Mouse (Mus musculus): ENCODE results near the gene Nek3. TPM values are rescaled to one million over a fixed set of nuclear protein-coding genes. Genes with fewer than 3 reads are reported as not detected.
"Not testable (repeated sequence)": the region's sequence is repeated elsewhere in the genome, so short reads cannot be mapped to it uniquely, and the experiment has no call there.

The Nek3 gene
- polyA plus RNA-seq, 1 experiment from 2014 or later: 5.0 TPM

DNA sequence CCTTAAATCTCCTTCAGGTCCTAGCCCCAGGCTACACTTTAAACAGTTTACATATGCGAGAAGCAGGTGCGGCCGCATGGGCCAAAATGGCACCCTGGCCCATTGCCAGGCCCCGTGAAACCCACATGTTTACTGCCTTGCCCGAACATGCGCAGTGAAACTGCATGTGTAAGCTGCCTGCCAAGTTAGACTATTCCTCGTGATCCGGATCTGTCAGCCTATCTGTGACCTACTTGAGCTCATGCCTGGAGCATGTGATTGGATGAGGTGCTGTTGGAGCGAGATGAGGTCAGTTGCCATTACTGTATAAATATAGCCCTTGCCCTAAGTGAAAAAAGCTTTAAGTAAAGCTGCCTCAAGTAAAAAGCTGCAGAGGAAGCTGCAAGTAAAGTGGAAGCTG, 29.8 kb downstream of the Nek3 start:
- not testable (repeated sequence) for H3K4me2 ChIP-seq (replicated peaks); H3K4me3 ChIP-seq (replicated peaks); H3K27me3 ChIP-seq (replicated peaks); ATAC-seq; H3K9me3 ChIP-seq; H3K36me3 ChIP-seq; H3K4me1 ChIP-seq (replicated peaks); H3K9ac ChIP-seq; H3K27ac ChIP-seq
- 82% methylated on average over 9 of the region's 9 CpGs for WGBS

DNA sequence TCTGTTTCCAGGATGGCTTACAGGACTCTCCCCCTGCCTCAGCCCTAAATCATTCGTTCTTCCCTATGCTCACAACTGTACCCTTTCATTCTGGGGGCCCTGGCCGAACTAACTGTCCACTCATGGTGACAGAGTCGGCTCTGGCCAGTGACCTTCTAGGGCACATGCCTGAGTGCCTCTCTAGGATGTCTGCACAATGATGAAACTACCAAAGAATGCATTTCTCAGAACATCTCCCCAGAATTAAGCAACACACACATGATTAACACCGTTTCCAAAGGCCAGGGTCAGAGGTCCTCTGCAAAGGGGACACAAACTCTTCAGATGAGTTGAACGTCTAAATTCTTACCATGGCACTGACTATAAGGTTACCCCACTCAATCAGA, 31.5 kb downstream of the Nek3 start:
- WGBS: 78% methylated on average over 5 of the region's 5 CpGs
- H3K4me2 ChIP-seq (replicated peaks): no peak overlapping the region

DNA sequence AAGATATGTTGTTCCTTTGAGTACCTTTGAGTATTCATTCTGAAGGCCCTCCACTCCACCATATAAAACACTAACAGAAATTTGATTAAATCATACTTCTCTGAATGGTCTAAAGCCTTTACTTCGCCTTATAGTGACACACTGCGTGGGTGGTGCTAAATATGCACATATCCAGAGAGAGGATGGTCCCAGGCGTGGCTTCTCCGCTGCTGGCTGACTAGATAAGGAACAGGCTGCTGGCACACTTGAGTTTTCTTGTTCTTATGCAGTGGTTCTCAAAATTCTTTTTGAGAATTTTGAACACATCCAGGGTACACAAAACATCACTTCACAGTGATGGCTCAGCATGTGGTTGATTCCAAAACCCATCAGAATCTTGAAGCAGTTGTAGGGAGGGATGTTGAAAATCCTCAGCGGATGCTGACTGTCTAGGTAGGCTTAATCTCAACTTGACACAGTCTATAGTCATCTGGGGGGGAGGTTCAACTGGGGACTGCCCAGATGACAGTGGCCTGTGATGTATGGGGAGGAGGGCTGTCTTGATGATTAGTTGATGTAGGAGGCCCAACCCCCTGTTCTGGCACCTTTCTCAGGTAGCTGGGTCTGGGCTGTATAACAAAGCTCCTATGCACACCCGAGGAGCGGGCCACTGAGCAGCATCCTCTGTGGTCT, 32.0 kb downstream of the Nek3 start:
- Histone ChIP-seq H3K27me3 (replicated peaks) (no peaks in the 10 kb centered on the region), H3K4me1 (replicated peaks) (no peaks in the 10 kb centered on the region; the same call in 1 of the 2 replicates), H3K4me2 (replicated peaks) (no peak overlapping the region), H3K36me3 (no peaks in the 10 kb centered on the region), H3K9ac (no peak overlapping the region), H3K27ac (no peak overlapping the region), H3K4me3 (replicated peaks) (no peak overlapping the region), H3K9me3 (no peaks in the 10 kb centered on the region)
- peak; percentile 58; the same call in 1 of the 2 replicates for ATAC-seq
- WGBS: 92% methylated on average over 7 of the region's 7 CpGs

More for the DNA sequence above, 31.5 kb downstream of the Nek3 start:
- Histone ChIP-seq H3K4me3 (replicated peaks) (no peak overlapping the region), H3K27me3 (replicated peaks) (no peaks in the 10 kb centered on the region), H3K27ac (no peak overlapping the region), H3K9me3 (no peaks in the 10 kb centered on the region), H3K9ac (no peak overlapping the region), H3K36me3 (no peaks in the 10 kb centered on the region), H3K4me1 (replicated peaks) (no peaks in the 10 kb centered on the region; the same call in 1 of the 2 replicates)
- ATAC-seq: no peak

DNA sequence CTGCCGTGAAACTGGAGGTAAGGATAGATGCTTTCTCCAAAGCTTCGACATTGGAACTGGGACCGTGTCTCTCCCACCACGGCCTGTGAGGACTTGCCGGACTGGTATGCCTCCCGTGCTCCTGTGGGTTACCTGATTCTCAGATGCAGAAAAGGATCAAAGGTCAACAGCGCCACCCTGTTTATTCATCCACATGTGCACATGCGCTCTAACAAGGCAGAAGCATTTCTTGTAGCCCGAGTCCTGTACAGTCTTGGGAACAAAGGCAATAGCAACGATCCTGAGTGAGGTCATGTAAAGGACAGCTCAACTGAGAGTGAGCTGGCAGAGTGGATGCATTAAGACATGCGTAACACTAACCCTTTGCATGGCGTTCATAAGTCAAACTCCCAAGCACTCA, 34.2 kb downstream of the Nek3 start:
- ATAC-seq: peak; percentile 87
- Histone ChIP-seq H3K27me3 (replicated peaks) (no peaks in the 10 kb centered on the region), H3K4me3 (replicated peaks) (no peak overlapping the region), H3K4me1 (replicated peaks) (no peaks in the 10 kb centered on the region; the same call in 1 of the 2 replicates), H3K27ac (0 out of 2 replicates have a peak overlapping the region, but pooled peaks have one; percentile 6), H3K36me3 (no peaks in the 10 kb centered on the region), H3K9ac (no peak overlapping the region), H3K4me2 (replicated peaks) (no peak overlapping the region), H3K9me3 (no peaks in the 10 kb centered on the region)
- 66% methylated on average over 12 of the region's 12 CpGs for WGBS

DNA sequence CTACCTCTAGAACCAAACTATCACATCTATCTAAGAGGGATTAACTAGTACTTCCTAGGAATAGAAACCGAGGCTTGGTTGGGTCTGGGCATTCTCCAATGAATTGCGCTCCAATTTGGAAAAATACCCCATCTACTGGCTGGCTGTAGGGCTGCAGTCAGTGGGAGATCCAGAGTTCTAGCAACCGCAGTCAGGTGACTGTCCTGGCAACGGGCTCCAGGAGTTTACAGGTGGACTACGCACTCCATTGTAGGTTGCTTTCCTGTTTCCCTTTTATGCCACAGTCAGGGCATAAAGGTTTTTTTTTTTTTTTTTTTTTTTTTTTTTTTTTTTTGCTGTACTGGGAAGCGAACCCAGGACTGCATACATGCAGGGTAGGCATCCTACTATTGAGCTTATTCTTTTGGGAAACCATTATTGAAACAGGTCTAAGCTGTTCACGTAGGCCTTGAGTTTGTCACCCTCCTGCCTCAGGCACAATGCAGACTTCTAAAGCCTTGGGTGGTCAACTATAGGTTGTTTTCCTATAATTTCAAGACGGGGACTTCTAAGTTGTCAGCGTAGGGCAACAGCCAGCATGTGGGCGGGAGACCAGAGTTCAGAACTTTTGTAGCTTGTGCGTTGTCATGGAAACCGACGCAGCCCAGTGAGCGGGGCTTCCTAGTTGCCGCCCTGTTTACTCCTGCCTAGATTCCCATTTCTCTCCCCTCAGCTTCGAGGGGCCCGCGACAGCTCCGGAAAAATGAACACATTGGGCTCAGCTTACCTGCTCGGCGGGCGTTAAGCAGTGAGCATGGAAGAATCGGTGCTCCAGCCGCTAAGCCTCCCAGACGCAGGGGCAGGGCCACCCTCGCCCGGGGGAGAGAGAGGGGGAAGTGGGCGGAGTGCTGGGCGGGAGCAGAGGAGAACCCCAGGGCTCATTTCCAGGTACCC, 41.7 kb downstream of the Nek3 start, which contains the start of gene Nek5:
TSS of gene Nek5 (minus strand) at position 834 of the 933 bp plus-strand sequence.
- no peak within 1 kb of the TSS for H3K27ac ChIP-seq
- ATAC-seq: peak; percentile 86

DNA sequence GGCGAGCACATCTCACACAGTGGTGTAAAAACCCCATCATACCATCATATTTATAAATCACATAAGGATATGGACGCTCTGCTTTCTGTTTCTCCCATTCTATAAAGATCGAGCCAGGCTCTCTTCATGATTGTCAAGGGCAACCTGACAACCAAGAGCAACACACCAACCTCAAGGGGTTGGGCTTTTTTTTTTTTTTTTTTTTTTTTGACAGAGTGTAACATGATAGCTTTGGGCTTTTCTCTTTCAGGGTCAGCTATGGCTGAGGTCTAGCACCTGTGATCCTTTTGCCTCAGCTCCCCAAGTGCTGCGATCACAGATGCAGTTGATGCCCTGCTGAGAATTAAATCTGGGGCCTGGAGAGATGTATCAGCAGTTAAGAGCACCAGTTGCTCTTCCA, 59.2 kb downstream of the Nek3 start:
- Histone ChIP-seq H3K4me1 (replicated peaks) (no peaks in the 10 kb centered on the region), H3K36me3 (no peaks in the 10 kb centered on the region), H3K9me3 (no peaks in the 10 kb centered on the region), H3K27me3 (replicated peaks) (no peaks in the 10 kb centered on the region), H3K9ac (no peak overlapping the region), H3K27ac (no peak overlapping the region), H3K4me2 (replicated peaks) (no peak overlapping the region), H3K4me3 (replicated peaks) (no peak overlapping the region)
- no peak for ATAC-seq
- WGBS: 75% methylated on average over 4 of the region's 4 CpGs

More for the DNA sequence above, 41.7 kb downstream of the Nek3 start, which contains the start of gene Nek5:
- Histone ChIP-seq H3K4me1 (replicated peaks) (no peaks in the 10 kb centered on the region), H3K27me3 (replicated peaks) (no peaks in the 10 kb centered on the region), H3K4me3 (replicated peaks) (peak within 1 kb of the TSS; percentile 52), H3K36me3 (no peaks in the 10 kb centered on the region), H3K9me3 (no peaks in the 10 kb centered on the region), H3K4me2 (replicated peaks) (peak within 1 kb of the TSS; percentile 96), H3K9ac (peak within 1 kb of the TSS; percentile 34; the same call in 1 of the 2 replicates)
- 2% methylated on average over 29 of the region's 29 CpGs for WGBS

DNA sequence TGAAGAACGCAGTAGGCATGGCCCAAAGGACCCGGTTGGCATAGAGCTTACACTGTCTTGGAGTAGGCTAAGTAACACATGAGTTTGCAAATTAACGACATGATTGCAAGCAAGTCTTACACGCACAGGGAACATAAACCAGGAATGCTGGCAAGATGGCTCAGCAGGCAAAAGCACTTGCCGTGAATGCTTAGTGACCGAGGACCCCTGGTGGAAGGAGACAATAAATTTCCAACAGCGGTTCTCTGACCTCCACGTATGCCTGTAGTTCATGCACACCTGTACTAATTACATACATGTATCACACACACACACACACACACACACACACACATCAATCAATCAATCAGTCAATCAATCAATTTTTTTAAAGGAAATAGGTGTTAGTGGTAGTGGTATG, 74.7 kb downstream of the Nek3 start:
- no peak overlapping the region for H3K4me3 ChIP-seq (replicated peaks)
- H3K9ac ChIP-seq: no peak overlapping the region
- H3K27ac ChIP-seq: no peak overlapping the region
- 43% methylated on average over 8 of the region's 8 CpGs for WGBS
- no peaks in the 10 kb centered on the region for H3K27me3 ChIP-seq (replicated peaks)
- no peaks in the 10 kb centered on the region for H3K9me3 ChIP-seq
- no peaks in the 10 kb centered on the region for H3K4me1 ChIP-seq (replicated peaks)
- no peak for ATAC-seq
- no peaks in the 10 kb centered on the region for H3K36me3 ChIP-seq
- no peak overlapping the region for H3K4me2 ChIP-seq (replicated peaks)

DNA sequence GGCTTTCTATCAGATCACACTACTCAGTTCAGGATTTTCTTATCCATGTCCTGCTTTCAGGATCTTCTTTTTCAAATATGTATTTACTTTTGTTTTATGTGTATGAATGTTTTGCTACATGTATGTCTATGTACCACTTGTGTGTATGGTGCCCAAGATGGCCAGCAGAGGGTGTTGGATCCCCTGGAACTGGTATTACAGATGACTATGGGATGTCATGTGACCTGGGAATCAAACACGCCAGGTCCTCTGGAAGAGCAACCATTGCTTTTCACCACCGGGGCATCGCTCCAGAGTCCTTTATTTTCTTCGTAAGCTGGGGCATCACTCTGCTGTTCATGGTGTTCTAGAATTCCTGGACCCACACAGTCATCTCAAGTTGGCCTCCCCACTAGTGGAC, 77.0 kb downstream of the Nek3 start:
- no peak for ATAC-seq
- no peak overlapping the region for H3K4me2 ChIP-seq (replicated peaks)
- no peaks in the 10 kb centered on the region for H3K27me3 ChIP-seq (replicated peaks)
- 91% methylated on average over 4 of the region's 4 CpGs for WGBS
- H3K9me3 ChIP-seq: no peaks in the 10 kb centered on the region
- H3K4me1 ChIP-seq (replicated peaks): no peaks in the 10 kb centered on the region
- no peak overlapping the region for H3K9ac ChIP-seq
- H3K27ac ChIP-seq: no peak overlapping the region
- no peak overlapping the region for H3K4me3 ChIP-seq (replicated peaks)
- no peaks in the 10 kb centered on the region for H3K36me3 ChIP-seq

DNA sequence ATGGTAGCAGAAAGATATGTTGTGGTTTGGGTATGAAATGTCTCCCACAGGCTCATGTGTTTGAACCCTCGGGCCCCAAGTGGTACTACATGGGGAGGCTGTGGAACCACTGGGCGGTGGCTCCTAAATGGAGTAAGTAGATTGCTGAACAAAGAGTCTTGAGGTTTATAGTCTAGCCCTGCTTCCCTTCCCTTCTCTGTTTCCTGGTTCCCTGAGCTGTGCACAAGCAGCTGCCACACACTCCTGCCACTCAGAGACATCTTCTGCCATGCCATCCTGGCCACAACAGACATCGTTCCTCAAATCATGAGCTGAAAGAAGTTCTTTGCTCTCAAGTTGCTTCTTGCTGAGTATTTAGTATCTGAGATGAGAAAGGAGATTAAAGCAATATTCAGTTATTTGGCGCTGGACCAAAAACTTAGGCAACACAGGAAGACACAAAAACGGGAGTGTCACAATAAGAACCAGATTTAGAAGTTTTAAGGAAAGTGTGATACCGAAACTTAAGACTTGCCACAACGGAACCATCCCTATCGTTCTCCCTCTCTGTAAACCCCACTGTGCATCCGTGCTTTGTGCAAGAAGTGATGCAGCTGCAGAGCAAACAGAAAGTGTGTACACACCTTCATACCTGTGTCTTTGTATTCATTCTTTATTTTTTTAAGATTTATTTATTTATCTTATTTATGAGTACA, 86.8 kb downstream of the Nek3 start:
- Histone ChIP-seq H3K36me3 (no peaks in the 10 kb centered on the region), H3K27me3 (replicated peaks) (no peaks in the 10 kb centered on the region), H3K4me1 (replicated peaks) (no peaks in the 10 kb centered on the region), H3K9ac (no peak overlapping the region), H3K9me3 (no peaks in the 10 kb centered on the region), H3K27ac (no peak overlapping the region), H3K4me2 (replicated peaks) (no peak overlapping the region), H3K4me3 (replicated peaks) (no peak overlapping the region)
- WGBS: 78% methylated on average over 9 of the region's 9 CpGs
- no peak for ATAC-seq

Other genes starting within 250 kb of the Nek3 start
- gene Defb15, start 233.7 kb downstream of the Nek3 start, polyA plus RNA-seq (2015; fragmentation: Nextera tagmentation; extraction: Ambion mirVana): not detected in 2 replicates
- gene Defb35, start 228.1 kb downstream of the Nek3 start, polyA plus RNA-seq (2015; fragmentation: Nextera tagmentation; extraction: Ambion mirVana): not detected in 2 replicates
- not detected in 2 replicates for gene Defb13, start 219.7 kb downstream of the Nek3 start, polyA plus RNA-seq (2015; fragmentation: Nextera tagmentation; extraction: Ambion mirVana)
- not detected in 2 replicates for gene Fam90a1a, start 207.7 kb downstream of the Nek3 start, polyA plus RNA-seq (2015; fragmentation: Nextera tagmentation; extraction: Ambion mirVana)
- gene Ccdc70, start 196.7 kb downstream of the Nek3 start, polyA plus RNA-seq (2015; fragmentation: Nextera tagmentation; extraction: Ambion mirVana): not detected in 2 replicates
- 4.5 and 5.9 TPM in 2 replicates for gene Atp7b, start 106.1 kb downstream of the Nek3 start, polyA plus RNA-seq (2015; fragmentation: Nextera tagmentation; extraction: Ambion mirVana)
- 29.6 and 30.6 TPM in 2 replicates for gene Alg11, start 105.7 kb downstream of the Nek3 start, polyA plus RNA-seq (2015; fragmentation: Nextera tagmentation; extraction: Ambion mirVana)
- 0.26 and 0.32 TPM in 2 replicates for gene Nek5, start 41.4 kb downstream of the Nek3 start, polyA plus RNA-seq (2015; fragmentation: Nextera tagmentation; extraction: Ambion mirVana)
- gene Ckap2, start 19.4 kb upstream of the Nek3 start, polyA plus RNA-seq (2015; fragmentation: Nextera tagmentation; extraction: Ambion mirVana): 34.0 and 40.7 TPM in 2 replicates
- gene Vps36, start 26.4 kb upstream of the Nek3 start, polyA plus RNA-seq (2015; fragmentation: Nextera tagmentation; extraction: Ambion mirVana): 34.6 and 37.1 TPM in 2 replicates
- 7.9 and 8.2 TPM in 2 replicates for gene Thsd1, start 60.9 kb upstream of the Nek3 start, polyA plus RNA-seq (2015; fragmentation: Nextera tagmentation; extraction: Ambion mirVana)
- gene Tpte, start 117.0 kb upstream of the Nek3 start, polyA plus RNA-seq (2015; fragmentation: Nextera tagmentation; extraction: Ambion mirVana): not detected in 2 replicates
- 93.6 and 102 TPM in 2 replicates for gene Slc25a15, start 232.2 kb upstream of the Nek3 start, polyA plus RNA-seq (2015; fragmentation: Nextera tagmentation; extraction: Ambion mirVana)
- gene Mrps31, start 244.9 kb upstream of the Nek3 start, polyA plus RNA-seq (2015; fragmentation: Nextera tagmentation; extraction: Ambion mirVana): 71.1 and 80.8 TPM in 2 replicates